Mouse (Mus musculus): ENCODE measurements around the gene App. TPM values are rescaled to one million over a fixed set of nuclear protein-coding genes. Genes with fewer than 3 reads are reported as not detected.

The App gene
- polyA plus RNA-seq, 1 experiment from 2014 or later, result 94.7 TPM

GRCm38 (mm10) chr16:85166205-85166604 is 7.4 kb downstream of the App start:
- Histone ChIP-seq H3K4me1 (peaks cover 39% of the 10 kb centered on the region), H3K27me3 (ENCODE audit: low read depth, poor library complexity, severe bottlenecking) (no peaks in the 10 kb centered on the region), H3K27ac (no peak overlapping the region), H3K9me3 (replicated peaks) (no peaks in the 10 kb centered on the region), H3K36me3 (peaks cover 23% of the 10 kb centered on the region), H3K4me3 (no peak overlapping the region)
- WGBS, result 92% methylated on average over 4 of the region's 4 CpGs
- DNase-seq (ENCODE audit: low spot score), result no peak

- no peak for DNase-seq (ENCODE audit: low spot score)
- Histone ChIP-seq H3K27me3 (ENCODE audit: low read depth, poor library complexity, severe bottlenecking) (no peaks in the 10 kb centered on the region), H3K4me1 (peaks cover 33% of the 10 kb centered on the region), H3K36me3 (peaks cover 23% of the 10 kb centered on the region), H3K4me3 (no peak overlapping the region), H3K27ac (no peak overlapping the region), H3K9me3 (replicated peaks) (no peaks in the 10 kb centered on the region)
- 72% methylated on average over 7 of the region's 7 CpGs for WGBS
These were observed 7.9 kb downstream of the App start for GRCm38 (mm10) chr16:85165631-85166030.

- H3K27me3 ChIP-seq (ENCODE audit: low read depth, poor library complexity, severe bottlenecking), result no peaks in the 10 kb centered on the region
- WGBS, result 29% methylated on average over 7 of the region's 7 CpGs
- peaks cover 32% of the 10 kb centered on the region for H3K4me1 ChIP-seq
- H3K27ac ChIP-seq, result no peak overlapping the region
- no peak overlapping the region for H3K4me3 ChIP-seq
- DNase-seq (ENCODE audit: low spot score), result no peak
- peaks cover 24% of the 10 kb centered on the region for H3K36me3 ChIP-seq
- H3K9me3 ChIP-seq (replicated peaks), result no peaks in the 10 kb centered on the region
These were observed 8.4 kb downstream of the App start for GRCm38 (mm10) chr16:85165177-85165576.

GRCm38 (mm10) chr16:85162779-85163178 is 10.8 kb downstream of the App start:
- no peak for DNase-seq (ENCODE audit: low spot score)
- 90% methylated on average over 6 of the region's 6 CpGs for WGBS
- Histone ChIP-seq H3K9me3 (replicated peaks) (no peaks in the 10 kb centered on the region), H3K27me3 (ENCODE audit: low read depth, poor library complexity, severe bottlenecking) (no peaks in the 10 kb centered on the region), H3K36me3 (peaks cover 21% of the 10 kb centered on the region), H3K27ac (no peak overlapping the region), H3K4me3 (no peak overlapping the region), H3K4me1 (peaks cover 22% of the 10 kb centered on the region)

- no peak for DNase-seq (ENCODE audit: low spot score)
- 58% methylated on average over 2 of the region's 2 CpGs for WGBS
These were observed 13.4 kb downstream of the App start for GRCm38 (mm10) chr16:85160140-85160539.

GRCm38 (mm10) chr16:85157796-85158546 is 15.6 kb downstream of the App start:
- H3K4me1 ChIP-seq, result peaks cover 18% of the 10 kb centered on the region
- H3K36me3 ChIP-seq, result peaks cover 12% of the 10 kb centered on the region
- 45% methylated on average over 11 of the region's 11 CpGs for WGBS
- no peak overlapping the region; the same call in 1 of the 2 replicates for H3K27ac ChIP-seq
- no peaks in the 10 kb centered on the region for H3K9me3 ChIP-seq (replicated peaks)
- H3K27me3 ChIP-seq (ENCODE audit: low read depth, poor library complexity, severe bottlenecking), result no peaks in the 10 kb centered on the region
- DNase-seq (ENCODE audit: low spot score), result peak; percentile 28
- no peak overlapping the region for H3K4me3 ChIP-seq

More at GRCm38 (mm10) chr16:85160140-85160539, 13.4 kb downstream of the App start:
- no peaks in the 10 kb centered on the region for H3K9me3 ChIP-seq (replicated peaks)
- H3K4me3 ChIP-seq, result no peak overlapping the region
- H3K4me1 ChIP-seq, result peaks cover 17% of the 10 kb centered on the region
- peaks cover 12% of the 10 kb centered on the region for H3K36me3 ChIP-seq
- no peaks in the 10 kb centered on the region for H3K27me3 ChIP-seq (ENCODE audit: low read depth, poor library complexity, severe bottlenecking)
- no peak overlapping the region for H3K27ac ChIP-seq

GRCm38 (mm10) chr16:85157156-85157555 is 16.4 kb downstream of the App start:
- H3K36me3 ChIP-seq, result peaks cover 12% of the 10 kb centered on the region
- WGBS, result 86% methylated on average over 2 of the region's 2 CpGs
- peaks cover 27% of the 10 kb centered on the region for H3K4me1 ChIP-seq
- H3K4me3 ChIP-seq, result no peak overlapping the region
- H3K27me3 ChIP-seq (ENCODE audit: low read depth, poor library complexity, severe bottlenecking), result no peaks in the 10 kb centered on the region
- no peak overlapping the region for H3K27ac ChIP-seq
- DNase-seq (ENCODE audit: low spot score), result no peak
- H3K9me3 ChIP-seq (replicated peaks), result no peaks in the 10 kb centered on the region

- no peaks in the 10 kb centered on the region for H3K27me3 ChIP-seq (ENCODE audit: low read depth, poor library complexity, severe bottlenecking)
- H3K9me3 ChIP-seq (replicated peaks), result no peaks in the 10 kb centered on the region
- peak; percentile 14 for DNase-seq (ENCODE audit: low spot score)
- peaks cover 38% of the 10 kb centered on the region for H3K4me1 ChIP-seq
- H3K27ac ChIP-seq, result no peak overlapping the region
- peaks cover 9% of the 10 kb centered on the region for H3K36me3 ChIP-seq
- H3K4me3 ChIP-seq, result no peak overlapping the region
- 94% methylated on average over 10 of the region's 10 CpGs for WGBS
These were observed 17.7 kb downstream of the App start for GRCm38 (mm10) chr16:85155836-85156235.

- no peak overlapping the region for H3K4me3 ChIP-seq
- H3K9me3 ChIP-seq (replicated peaks), result no peaks in the 10 kb centered on the region
- 0 out of 2 replicates have a peak, but pooled peaks cover 5% of the 10 kb centered on the region for H3K36me3 ChIP-seq
- WGBS, result 86% methylated on average over 8 of the region's 8 CpGs
- DNase-seq (ENCODE audit: low spot score), result no peak
- no peak overlapping the region for H3K27ac ChIP-seq
- H3K27me3 ChIP-seq (ENCODE audit: low read depth, poor library complexity, severe bottlenecking), result no peaks in the 10 kb centered on the region
- H3K4me1 ChIP-seq, result peaks cover 30% of the 10 kb centered on the region
These were observed 21.1 kb downstream of the App start for GRCm38 (mm10) chr16:85152457-85152856.

GRCm38 (mm10) chr16:85151681-85152080 is 21.9 kb downstream of the App start:
- 11% methylated on average over 7 of the region's 7 CpGs for WGBS
- DNase-seq (ENCODE audit: low spot score), result no peak
- Histone ChIP-seq H3K27ac (peak overlapping the region; percentile 42), H3K36me3 (0 out of 2 replicates have a peak, but pooled peaks cover 5% of the 10 kb centered on the region), H3K9me3 (replicated peaks) (no peaks in the 10 kb centered on the region), H3K27me3 (ENCODE audit: low read depth, poor library complexity, severe bottlenecking) (no peaks in the 10 kb centered on the region), H3K4me3 (no peak overlapping the region), H3K4me1 (peaks cover 28% of the 10 kb centered on the region)

- H3K27ac ChIP-seq, result no peak overlapping the region
- 13% methylated on average over 9 of the region's 9 CpGs for WGBS
- H3K4me1 ChIP-seq, result peaks cover 32% of the 10 kb centered on the region
These were observed 22.7 kb downstream of the App start for GRCm38 (mm10) chr16:85150902-85151301.

GRCm38 (mm10) chr16:85149509-85149871 is 24.1 kb downstream of the App start:
- no peak for DNase-seq (ENCODE audit: low spot score)
- Histone ChIP-seq H3K27ac (no peak overlapping the region), H3K4me1 (peaks cover 43% of the 10 kb centered on the region), H3K9me3 (replicated peaks) (no peaks in the 10 kb centered on the region), H3K27me3 (ENCODE audit: low read depth, poor library complexity, severe bottlenecking) (no peaks in the 10 kb centered on the region), H3K36me3 (0 out of 2 replicates have a peak, but pooled peaks cover 7% of the 10 kb centered on the region), H3K4me3 (no peak overlapping the region)
- WGBS, result 85% methylated on average over 1 of the region's 1 CpGs

More at GRCm38 (mm10) chr16:85150902-85151301, 22.7 kb downstream of the App start:
- 0 out of 2 replicates have a peak, but pooled peaks cover 5% of the 10 kb centered on the region for H3K36me3 ChIP-seq
- no peaks in the 10 kb centered on the region for H3K9me3 ChIP-seq (replicated peaks)
- H3K4me3 ChIP-seq, result no peak overlapping the region
- DNase-seq (ENCODE audit: low spot score), result no peak
- no peaks in the 10 kb centered on the region for H3K27me3 ChIP-seq (ENCODE audit: low read depth, poor library complexity, severe bottlenecking)

- 77% methylated on average over 9 of the region's 9 CpGs for WGBS
- no peak overlapping the region for H3K4me3 ChIP-seq
- DNase-seq (ENCODE audit: low spot score), result no peak
- H3K27ac ChIP-seq, result no peak overlapping the region
- H3K9me3 ChIP-seq (replicated peaks), result no peaks in the 10 kb centered on the region
- H3K36me3 ChIP-seq, result 0 out of 2 replicates have a peak, but pooled peaks cover 7% of the 10 kb centered on the region
- H3K27me3 ChIP-seq (ENCODE audit: low read depth, poor library complexity, severe bottlenecking), result no peaks in the 10 kb centered on the region
- H3K4me1 ChIP-seq, result peaks cover 43% of the 10 kb centered on the region
These were observed 24.7 kb downstream of the App start for GRCm38 (mm10) chr16:85148615-85149508.
